Mouse (Mus musculus): Measurements from ENCODE around the gene Dennd4c. TPM values are rescaled to one million over a fixed set of nuclear protein-coding genes. Genes with fewer than 3 reads are reported as not detected.

The Dennd4c gene
- polyA plus RNA-seq, 2 experiments = 2.1 to 2.7 TPM

GRCm38 (mm10) chr4:86886160-86886878, 138.0 kb downstream of the Dennd4c start:
- peaks cover 9 to 20% of the 10 kb centered on the region in 2 experiments for H3K4me1 ChIP-seq (replicated peaks; ENCODE audit: control insufficient read depth in 2 of 2, insufficient read depth in 2 of 2, low read length in 1 of 2)
- no peaks in the 10 kb centered on the region for H3K27me3 ChIP-seq (ENCODE audit: control insufficient read depth, insufficient read depth, low read length)
- ATAC-seq (ENCODE audit: insufficient read depth) (peak; percentile 83), DNase-seq (ENCODE audit: low read depth in 3 of 3, low spot score in 3 of 3) (peak; percentile 47 to 59 (median 52))
- no peaks in the 10 kb centered on the region for H3K9me3 ChIP-seq (ENCODE audit: control insufficient read depth, low read length)
- 2% methylated on average over 18 of the region's 18 CpGs for WGBS (ENCODE audit: insufficient replicate concordance)
- H3K4me2 ChIP-seq (ENCODE audit: low read depth) = peak overlapping the region; percentile 86
- H3K36me3 ChIP-seq (replicated peaks; ENCODE audit: control insufficient read depth, insufficient read depth, low read depth) = no peaks in the 10 kb centered on the region
- peak overlapping the region; percentile 52 for H3K27ac ChIP-seq
- 0 out of 2 replicates have a peak, but pooled peaks have one; percentile 3 for TF ChIP-seq CTCF (IDR thresholded peaks at IDR 0.05; ENCODE audit: low read depth)
- no peak for TF ChIP-seq EP300 (IDR thresholded peaks at IDR 0.05; ENCODE audit: low read depth)
- H3K9ac ChIP-seq (replicated peaks) = peak overlapping the region; percentile 47
- peak overlapping the region; percentile 56 to 71 for H3K4me3 ChIP-seq (ENCODE audit: insufficient read depth in 1 of 2, low read depth in 2 of 2, low read length in 2 of 2)

GRCm38 (mm10) chr4:86887879-86888278, 139.5 kb downstream of the Dennd4c start:
- H3K4me1 ChIP-seq (replicated peaks; ENCODE audit: control insufficient read depth in 2 of 2, insufficient read depth in 2 of 2, low read length in 1 of 2) = peaks cover 9 to 20% of the 10 kb centered on the region in 2 experiments
- no peak for TF ChIP-seq EP300 (IDR thresholded peaks at IDR 0.05; ENCODE audit: low read depth)
- peak; percentile 73 for TF ChIP-seq CTCF (IDR thresholded peaks at IDR 0.05; ENCODE audit: low read depth)
- ATAC-seq (ENCODE audit: insufficient read depth) (no peak), DNase-seq (ENCODE audit: low read depth in 3 of 3, low spot score in 3 of 3) (no peak)
- 61% methylated on average over 5 of the region's 5 CpGs for WGBS (ENCODE audit: insufficient replicate concordance)
- no peak overlapping the region for H3K9ac ChIP-seq (replicated peaks)
- no peak overlapping the region for H3K4me3 ChIP-seq (ENCODE audit: insufficient read depth in 1 of 2, low read depth in 2 of 2, low read length in 2 of 2)
- H3K36me3 ChIP-seq (replicated peaks; ENCODE audit: control insufficient read depth, insufficient read depth, low read depth) = no peaks in the 10 kb centered on the region
- H3K4me2 ChIP-seq (ENCODE audit: low read depth) = no peak overlapping the region
- no peaks in the 10 kb centered on the region for H3K27me3 ChIP-seq (ENCODE audit: control insufficient read depth, insufficient read depth, low read length)
- H3K27ac ChIP-seq = no peak overlapping the region
- H3K9me3 ChIP-seq (ENCODE audit: control insufficient read depth, low read length) = no peaks in the 10 kb centered on the region

GRCm38 (mm10) chr4:86897411-86897810, 149.1 kb downstream of the Dennd4c start:
- H3K4me3 ChIP-seq (ENCODE audit: insufficient read depth in 1 of 2, low read depth in 2 of 2, low read length in 2 of 2) = no peak overlapping the region
- no peak overlapping the region for H3K4me2 ChIP-seq (ENCODE audit: low read depth)
- ATAC-seq (ENCODE audit: insufficient read depth) = peak; percentile 37; the same call in 1 of the 2 replicates
- WGBS (ENCODE audit: insufficient replicate concordance) = 49% methylated on average over 7 of the region's 7 CpGs
- no peak for DNase-seq (ENCODE audit: low read depth in 3 of 3, low spot score in 3 of 3)
- H3K36me3 ChIP-seq (replicated peaks; ENCODE audit: control insufficient read depth, insufficient read depth, low read depth) = no peaks in the 10 kb centered on the region
- H3K27ac ChIP-seq = no peak overlapping the region
- H3K4me1 ChIP-seq (replicated peaks; ENCODE audit: control insufficient read depth in 2 of 2, insufficient read depth in 2 of 2, low read length in 1 of 2) = peaks cover 0 to 12% of the 10 kb centered on the region in 2 experiments; a peak in 2 of 4 replicates
- no peak for TF ChIP-seq EP300 (IDR thresholded peaks at IDR 0.05; ENCODE audit: low read depth)
- no peak for TF ChIP-seq CTCF (IDR thresholded peaks at IDR 0.05; ENCODE audit: low read depth)
- no peaks in the 10 kb centered on the region for H3K27me3 ChIP-seq (ENCODE audit: control insufficient read depth, insufficient read depth, low read length)
- no peak overlapping the region for H3K9ac ChIP-seq (replicated peaks)
- H3K9me3 ChIP-seq (ENCODE audit: control insufficient read depth, low read length) = no peaks in the 10 kb centered on the region

- 34% methylated on average over 14 of the region's 14 CpGs for WGBS (ENCODE audit: insufficient replicate concordance)
- Histone ChIP-seq H3K27me3 (ENCODE audit: control insufficient read depth, insufficient read depth, low read length) (no peaks in the 10 kb centered on the region), H3K4me2 (ENCODE audit: low read depth) (no peak overlapping the region), H3K4me3 (ENCODE audit: insufficient read depth in 1 of 2, low read depth in 2 of 2, low read length in 2 of 2) (no peak overlapping the region), H3K9ac (replicated peaks) (no peak overlapping the region), H3K27ac (no peak overlapping the region), H3K4me1 (replicated peaks; ENCODE audit: control insufficient read depth in 2 of 2, insufficient read depth in 2 of 2, low read length in 1 of 2) (peaks cover 0 to 15% of the 10 kb centered on the region in 2 experiments; a peak in 2 of 4 replicates), H3K9me3 (ENCODE audit: control insufficient read depth, low read length) (no peaks in the 10 kb centered on the region), H3K36me3 (replicated peaks; ENCODE audit: control insufficient read depth, insufficient read depth, low read depth) (no peaks in the 10 kb centered on the region)
- DNase-seq (ENCODE audit: low read depth in 3 of 3, low spot score in 3 of 3) = no peak
- ATAC-seq (ENCODE audit: insufficient read depth) = peak; percentile 55; the same call in 1 of the 2 replicates
- TF ChIP-seq CTCF (IDR thresholded peaks at IDR 0.05; ENCODE audit: low read depth) = no peak
- no peak for TF ChIP-seq EP300 (IDR thresholded peaks at IDR 0.05; ENCODE audit: low read depth)
Measured at GRCm38 (mm10) chr4:86898791-86899474, 150.6 kb downstream of the Dennd4c start.

Other genes with a start within 250 kb of the Dennd4c start
- not detected in 2 replicates for gene Saxo1, start 190.2 kb upstream of the Dennd4c start, polyA plus RNA-seq (2012; rRNA removed)
- gene Saxo1, start 190.2 kb upstream of the Dennd4c start, polyA plus RNA-seq (2014; fragmentation: Nextera tagmentation; extraction: Ambion mirVana) = not detected in 2 replicates
- 28.1 and 38.4 TPM in 2 replicates for gene Rraga, start 172.9 kb upstream of the Dennd4c start, polyA plus RNA-seq (2012; rRNA removed)
- gene Rraga, start 172.9 kb upstream of the Dennd4c start, polyA plus RNA-seq (2014; fragmentation: Nextera tagmentation; extraction: Ambion mirVana) = 32.3 and 33.5 TPM in 2 replicates
- gene Haus6, start 136.5 kb upstream of the Dennd4c start, polyA plus RNA-seq (2012; rRNA removed) = 3.8 and 5.7 TPM in 2 replicates
- gene Haus6, start 136.5 kb upstream of the Dennd4c start, polyA plus RNA-seq (2014; fragmentation: Nextera tagmentation; extraction: Ambion mirVana) = 12.7 and 14.2 TPM in 2 replicates
- 89.7 and 108 TPM in 2 replicates for gene Plin2, start 78.5 kb upstream of the Dennd4c start, polyA plus RNA-seq (2012; rRNA removed)
- gene Plin2, start 78.5 kb upstream of the Dennd4c start, polyA plus RNA-seq (2014; fragmentation: Nextera tagmentation; extraction: Ambion mirVana) = 159 and 166 TPM in 2 replicates
- gene Rps6, start 108.9 kb downstream of the Dennd4c start, polyA plus RNA-seq (2012; rRNA removed) = 885 and 1,231 TPM in 2 replicates
- 593 and 603 TPM in 2 replicates for gene Rps6, start 108.9 kb downstream of the Dennd4c start, polyA plus RNA-seq (2014; fragmentation: Nextera tagmentation; extraction: Ambion mirVana)
- 1.9 and 2.6 TPM in 2 replicates for gene Acer2, start 125.8 kb downstream of the Dennd4c start, polyA plus RNA-seq (2012; rRNA removed)
- 4.3 and 4.5 TPM in 2 replicates for gene Acer2, start 125.8 kb downstream of the Dennd4c start, polyA plus RNA-seq (2014; fragmentation: Nextera tagmentation; extraction: Ambion mirVana)

Measured in liver, embryonic 14.5 days (tissue).